Mouse (Mus musculus) naive thymus-derived CD4-positive, alpha-beta T cell, adult 2 months (primary cell): Measurements from ENCODE around the gene Mad1l1.
"Not testable (repeated sequence)": the region's sequence is repeated elsewhere in the genome, so short reads cannot be mapped to it uniquely, and the experiment has no call there.

Experiments used
- DNase-seq: peaks from one replicate; pipeline ENCODE4 v3.0.0-alpha.2; 2011; ENCODE audit warnings: low read depth

Mad1l1 gene

DNA sequence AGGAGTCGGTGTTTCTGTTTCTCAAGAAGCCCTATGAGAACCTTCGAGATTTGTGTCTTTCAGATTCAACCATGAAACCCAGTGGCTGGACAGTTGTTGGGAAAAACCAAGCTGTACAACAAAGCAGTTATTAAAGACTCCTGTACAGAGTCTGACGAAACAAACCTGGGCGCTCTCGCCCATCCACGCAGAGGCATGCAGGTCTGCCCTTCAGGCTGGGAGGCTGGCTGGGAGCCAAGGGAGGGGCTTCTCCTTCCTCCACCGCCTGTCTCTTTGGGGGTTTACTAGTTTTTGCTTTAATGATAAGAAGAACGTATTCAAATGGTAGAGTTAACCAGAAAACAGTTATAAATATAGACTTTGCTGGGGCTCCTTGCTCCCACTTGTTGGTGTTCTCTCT, 314.5 kb downstream of the Mad1l1 start:
- DNase-seq: no peak

GRCm38 (mm10) chr5:140002541-140002940, 318.8 kb downstream of the Mad1l1 start:
- DNase-seq: no peak

DNA sequence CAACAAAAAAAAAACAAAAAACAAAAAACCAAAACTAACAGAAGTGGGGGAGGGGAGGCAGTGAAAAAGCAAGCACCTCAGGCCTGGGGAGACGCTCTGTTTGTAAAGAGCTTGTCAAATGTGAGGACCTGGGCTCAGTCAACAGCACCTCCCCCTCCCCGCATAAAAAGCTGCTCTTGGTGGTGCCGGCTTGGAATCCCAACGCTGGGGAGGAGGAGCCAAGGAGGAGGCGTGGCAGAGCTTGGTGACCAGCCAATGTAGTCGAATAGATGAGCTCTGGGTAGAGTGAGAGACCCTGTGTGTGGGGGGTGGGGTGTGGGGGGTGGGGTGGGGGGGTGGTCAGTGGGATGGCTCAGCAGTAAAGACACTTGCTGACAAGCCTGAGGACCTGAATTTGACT, 322.4 kb downstream of the Mad1l1 start:
- DNase-seq: no peak

- not testable (repeated sequence) for DNase-seq
These were observed 323.0 kb downstream of the Mad1l1 start for GRCm38 (mm10) chr5:139998321-139998720.

DNA sequence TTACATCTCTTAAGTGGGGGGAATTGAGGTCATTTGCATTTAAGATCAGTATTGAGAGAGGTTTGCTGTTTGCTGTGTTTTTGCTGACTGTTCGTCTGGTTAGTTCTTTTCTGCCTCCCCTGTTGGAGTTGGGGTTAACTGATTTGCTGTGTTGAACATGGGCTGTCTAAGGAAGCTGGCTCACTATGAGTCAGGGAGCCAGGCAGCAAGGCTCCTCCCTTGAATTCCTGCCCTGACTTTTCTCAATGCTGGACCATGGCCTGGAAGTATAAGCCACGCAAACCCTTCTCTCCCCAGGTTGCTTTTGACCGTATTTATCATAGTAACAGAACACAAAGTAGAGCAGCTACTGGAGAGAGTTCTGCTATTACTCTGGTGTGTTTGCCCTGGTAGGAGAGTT, 329.8 kb downstream of the Mad1l1 start:
- DNase-seq: no peak

DNA sequence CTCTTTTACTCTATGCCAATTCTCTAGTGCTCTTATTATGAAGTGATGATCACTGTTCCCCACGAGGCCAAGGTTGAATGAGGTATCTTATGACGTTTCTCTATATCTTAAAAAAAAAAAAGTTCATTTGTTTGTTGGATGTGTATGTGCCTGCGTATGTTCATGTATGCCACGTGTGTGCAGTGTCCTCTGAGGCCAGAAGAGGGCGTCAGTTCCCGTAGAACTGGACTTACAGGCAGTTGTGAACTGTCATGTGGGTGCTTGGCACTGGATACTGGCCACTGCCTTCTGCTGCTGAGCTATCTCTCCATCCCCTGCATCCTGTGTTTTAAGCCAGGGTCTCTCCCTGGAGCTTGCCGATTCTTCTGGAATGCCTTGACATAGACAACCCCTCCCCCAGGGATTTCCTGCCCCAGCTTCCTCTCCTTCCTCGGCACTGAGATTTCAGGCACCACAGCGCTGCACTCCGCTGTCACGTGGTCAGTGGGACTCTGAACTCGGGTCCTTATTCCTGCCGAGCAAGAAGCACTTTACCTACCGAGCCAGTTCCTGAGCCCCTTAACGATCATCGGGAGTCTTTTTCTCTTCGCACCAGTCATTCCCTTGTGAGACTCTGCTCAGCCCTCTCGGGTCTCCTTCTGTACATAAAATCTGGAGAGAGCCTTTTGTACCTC, 336.1 kb downstream of the Mad1l1 start:
- no peak for DNase-seq

GRCm38 (mm10) chr5:139981976-139982375, 339.4 kb downstream of the Mad1l1 start:
- peak; percentile 7 for DNase-seq

- no peak for DNase-seq
These were observed 342.0 kb downstream of the Mad1l1 start for GRCm38 (mm10) chr5:139979371-139979770.

GRCm38 (mm10) chr5:139978525-139979276, 342.7 kb downstream of the Mad1l1 start:
- no peak for DNase-seq

DNA sequence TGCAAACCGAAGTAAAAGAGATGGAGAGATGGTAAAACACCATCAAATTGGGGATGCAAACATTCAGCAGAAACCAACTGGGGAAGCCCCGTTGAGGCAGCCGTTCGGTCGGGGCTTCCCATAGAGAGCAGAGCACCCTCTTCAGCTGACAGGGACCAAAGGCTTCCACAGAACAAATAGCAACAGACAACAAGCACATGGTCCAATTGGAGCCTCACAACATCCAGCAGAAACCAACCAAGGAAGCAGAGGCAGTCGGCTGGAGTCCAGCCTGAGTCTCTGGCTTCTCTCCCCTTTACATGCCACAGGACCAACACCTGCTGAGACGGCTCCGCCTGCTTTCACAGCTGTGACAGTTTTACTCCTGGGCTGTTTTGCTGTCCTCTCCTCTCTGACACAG, 343.9 kb downstream of the Mad1l1 start:
- DNase-seq: no peak

- no peak for DNase-seq
These were observed 344.8 kb downstream of the Mad1l1 start for GRCm38 (mm10) chr5:139976584-139976983.

- peak; percentile 49 for DNase-seq
These were observed 351.1 kb downstream of the Mad1l1 start for GRCm38 (mm10) chr5:139970186-139970631.

DNA sequence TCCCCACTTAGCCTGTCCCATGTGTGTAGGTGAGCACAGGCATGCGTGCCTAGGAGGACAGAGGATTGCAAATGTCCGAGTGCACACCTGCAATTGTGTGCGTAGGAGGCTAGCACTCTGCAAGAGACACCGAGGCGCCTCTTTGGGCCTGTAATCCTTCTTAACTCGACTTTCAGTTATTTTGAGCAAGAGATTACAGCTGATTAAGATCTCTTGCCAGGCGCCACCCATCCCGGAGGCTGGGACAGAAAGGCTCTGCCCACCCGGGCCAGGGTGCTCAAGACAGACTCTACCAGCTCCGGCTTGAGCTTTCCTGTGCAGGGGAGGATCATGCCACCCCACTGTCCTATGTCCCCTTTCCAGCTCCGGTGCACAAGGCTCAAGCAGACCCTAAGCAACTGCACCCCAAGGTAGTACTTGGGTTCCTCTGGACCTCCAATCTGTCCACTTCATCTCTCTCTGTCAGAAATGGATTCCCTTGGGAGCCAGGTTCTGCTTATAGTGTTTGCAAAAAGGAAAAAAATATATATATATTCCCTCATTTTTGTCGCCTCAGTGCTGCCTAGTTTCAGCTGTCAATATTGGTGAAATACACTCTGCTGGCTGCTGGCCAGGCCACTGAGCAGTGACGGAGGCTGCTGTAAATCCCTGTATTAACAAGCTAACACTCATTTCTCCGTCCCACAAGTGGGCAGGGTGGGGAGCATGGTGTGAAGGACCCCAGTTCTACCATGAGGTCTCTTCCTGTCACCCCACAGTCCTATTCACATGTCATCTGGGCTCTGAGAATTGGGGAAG, 352.0 kb downstream of the Mad1l1 start:
- no peak for DNase-seq

- DNase-seq: no peak
These were observed 355.8 kb downstream of the Mad1l1 start for GRCm38 (mm10) chr5:139965596-139965995.

- no peak for DNase-seq
These were observed 357.0 kb downstream of the Mad1l1 start for GRCm38 (mm10) chr5:139964391-139964790.

- DNase-seq: no peak
These were observed 361.6 kb downstream of the Mad1l1 start for GRCm38 (mm10) chr5:139959741-139960140.
